Mouse (Mus musculus) stomach, postnatal 0 days (tissue): ENCODE results near the gene Csnk1e. TPM values are rescaled to one million over a fixed set of nuclear protein-coding genes. Genes with fewer than 3 reads are reported as not detected.

ENCODE experiments used
- ATAC-seq: fragments of 200-750 bp; cut with Nextera tagmentation; 2 replicates; pipeline ENCODE4 v1.8.0; 2017; ENCODE audit not compliant: low FRiP score, low TSS enrichment
- DNase-seq: peaks from one replicate; pipeline ENCODE4 v3.0.0-alpha.2; 2016; ENCODE audit warnings: low spot score
- H3K27ac ChIP-seq: fragments of 300-500 bp; sonication (generic); replicated peaks from 2 replicates; pipeline ENCODE4 v1.5.1; 2014; ENCODE audit warnings: mild to moderate bottlenecking, control low read depth
- H3K27me3 ChIP-seq: fragments of 300-500 bp; sonication (generic); 2 replicates; pipeline ENCODE4 v1.6.1; 2014; ENCODE audit warnings: low read length; ENCODE audit not compliant: control insufficient read depth, insufficient read depth
- H3K36me3 ChIP-seq: fragments of 300-500 bp; sonication (generic); 2 replicates; pipeline ENCODE4 v1.6.1; 2014; ENCODE audit warnings: low read length, mixed read lengths; ENCODE audit not compliant: control insufficient read depth, insufficient read depth
- H3K4me1 ChIP-seq: fragments of 300-500 bp; sonication (generic); replicated peaks from 2 replicates; pipeline ENCODE4 v1.6.1; 2014; ENCODE audit warnings: antibody characterized with exemption; ENCODE audit not compliant: control insufficient read depth, insufficient read depth
- H3K4me2 ChIP-seq: fragments of 300-500 bp; sonication (generic); replicated peaks from 2 replicates; pipeline ENCODE4 v1.6.1; 2014; ENCODE audit warnings: low read depth, mild to moderate bottlenecking, control low read depth, moderate library complexity
- H3K4me3 ChIP-seq: fragments of 300-500 bp; sonication (generic); 2 replicates; pipeline ENCODE4 v1.5.1; 2014; ENCODE audit warnings: low read depth, low read length, control low read depth
- H3K9ac ChIP-seq: fragments of 300-500 bp; sonication (generic); 2 replicates; pipeline ENCODE4 v1.6.1; 2014; ENCODE audit warnings: mild to moderate bottlenecking, low read length, control low read depth, mixed read lengths
- H3K9me3 ChIP-seq: fragments of 300-500 bp; sonication (generic); 2 replicates; pipeline ENCODE4 v1.6.1; 2016; ENCODE audit warnings: low read length; ENCODE audit not compliant: control insufficient read depth
- CTCF ChIP-seq: IDR thresholded peaks from 2 replicates; pipeline ENCODE4 v1.5.1; 2016; ENCODE audit warnings: antibody characterized with exemption, low read depth, mild to moderate bottlenecking, moderate library complexity
- EP300 ChIP-seq: optimal IDR thresholded peaks from 2 replicates; pipeline ENCODE3; 2016; ENCODE audit warnings: antibody characterized with exemption
- WGBS: fragments of 180-500 bp; shearing (Covaris S2); extraction: QIAGEN DNeasy Blood & Tissue Kit; methylation state at CpG from one replicate; pipeline ENCODE4 v1.1.7; 2014; 5-methylcytosine and 5-hydroxymethylcytosine counted together
- polyA plus RNA-seq: library from polyadenylated mRNA; unstranded; fragments of >200 nt; fragmentation: Nextera tagmentation; extraction: Ambion mirVana; gene quantifications from 2 replicates; pipeline ENCODE4 v1.2.1, GENCODE M21; 2015

Csnk1e gene
- polyA plus RNA-seq, 1 experiment from 2014 or later, result 44.8 TPM

- ATAC-seq (no peak), DNase-seq (no peak)
- TF ChIP-seq EP300 (no peak), CTCF (no peak)
- peaks cover 6% of the 10 kb centered on the region for H3K4me1 ChIP-seq
- 58% methylated on average over 8 of the region's 8 CpGs for WGBS
- H3K27ac ChIP-seq, result 0 out of 2 replicates have a peak overlapping the region, but pooled peaks have one; percentile 61
- H3K4me3 ChIP-seq, result no peak overlapping the region
- H3K27me3 ChIP-seq, result no peaks in the 10 kb centered on the region
- H3K9ac ChIP-seq, result 0 out of 2 replicates have a peak overlapping the region, but pooled peaks have one; percentile 13
- H3K36me3 ChIP-seq, result no peaks in the 10 kb centered on the region; the same call in 1 of the 2 replicates
- H3K4me2 ChIP-seq, result no peak overlapping the region
- H3K9me3 ChIP-seq, result no peaks in the 10 kb centered on the region
Measured at GRCm38 (mm10) chr15:79438816-79439215, 16.6 kb downstream of the Csnk1e start.

- Histone ChIP-seq H3K9me3 (no peaks in the 10 kb centered on the region), H3K27me3 (no peaks in the 10 kb centered on the region), H3K36me3 (no peaks in the 10 kb centered on the region; the same call in 1 of the 2 replicates), H3K27ac (0 out of 2 replicates have a peak overlapping the region, but pooled peaks have one; percentile 61), H3K9ac (0 out of 2 replicates have a peak overlapping the region, but pooled peaks have one; percentile 13), H3K4me3 (no peak overlapping the region), H3K4me2 (no peak overlapping the region), H3K4me1 (peaks cover 6% of the 10 kb centered on the region)
- TF ChIP-seq CTCF, result no peak
- no peak for TF ChIP-seq EP300
- DNase-seq, result no peak
- WGBS, result 73% methylated on average over 6 of the region's 6 CpGs
- no peak for ATAC-seq
Measured at GRCm38 (mm10) chr15:79438209-79438810, 17.1 kb downstream of the Csnk1e start.

- ATAC-seq, result no peak
Measured at GRCm38 (mm10) chr15:79437541-79438208, 17.7 kb downstream of the Csnk1e start.

GRCm38 (mm10) chr15:79436481-79436921 is 18.9 kb downstream of the Csnk1e start:
- 68% methylated on average over 7 of the region's 7 CpGs for WGBS
- Histone ChIP-seq H3K9ac (no peak overlapping the region), H3K9me3 (no peaks in the 10 kb centered on the region), H3K4me2 (no peak overlapping the region), H3K36me3 (peaks cover 4% of the 10 kb centered on the region; the same call in 1 of the 2 replicates), H3K27me3 (no peaks in the 10 kb centered on the region), H3K27ac (no peak overlapping the region), H3K4me1 (peaks cover 6% of the 10 kb centered on the region), H3K4me3 (no peak overlapping the region)
- ATAC-seq (no peak), DNase-seq (no peak)
- TF ChIP-seq EP300 (no peak), CTCF (no peak)

More at GRCm38 (mm10) chr15:79437541-79438208, 17.7 kb downstream of the Csnk1e start:
- H3K36me3 ChIP-seq, result no peaks in the 10 kb centered on the region; the same call in 1 of the 2 replicates
- no peak overlapping the region for H3K9ac ChIP-seq
- H3K4me2 ChIP-seq, result no peak overlapping the region
- 79% methylated on average over 12 of the region's 12 CpGs for WGBS
- DNase-seq, result no peak
- no peak overlapping the region for H3K4me3 ChIP-seq
- peaks cover 6% of the 10 kb centered on the region for H3K4me1 ChIP-seq
- no peak for TF ChIP-seq CTCF
- TF ChIP-seq EP300, result no peak
- no peaks in the 10 kb centered on the region for H3K27me3 ChIP-seq
- no peaks in the 10 kb centered on the region for H3K9me3 ChIP-seq
- H3K27ac ChIP-seq, result no peak overlapping the region

GRCm38 (mm10) chr15:79435191-79435671 is 20.1 kb downstream of the Csnk1e start:
- ATAC-seq, result peak; percentile 35
- H3K27me3 ChIP-seq, result no peaks in the 10 kb centered on the region
- H3K9ac ChIP-seq, result 0 out of 2 replicates have a peak overlapping the region, but pooled peaks have one; percentile 8
- DNase-seq, result no peak
- H3K4me3 ChIP-seq, result no peak overlapping the region
- WGBS, result 38% methylated on average over 6 of the region's 7 CpGs
- no peak overlapping the region for H3K4me2 ChIP-seq
- no peak overlapping the region; the same call in 1 of the 2 replicates for H3K27ac ChIP-seq
- no peak for TF ChIP-seq EP300
- TF ChIP-seq CTCF, result no peak
- peaks cover 6% of the 10 kb centered on the region for H3K4me1 ChIP-seq
- no peaks in the 10 kb centered on the region for H3K9me3 ChIP-seq
- H3K36me3 ChIP-seq, result peaks cover 4% of the 10 kb centered on the region; the same call in 1 of the 2 replicates
